Mouse (Mus musculus) urinary bladder, postnatal 4 days (tissue): ENCODE results near the gene Larp6.

Experiments
- DNase-seq, 2 experiments: peaks; one replicate each; pipeline ENCODE4 v3.0.0; 2021 to 2022; ENCODE audit warnings: low spot score in 2 of 2

Gene Larp6

GRCm38 (mm10) chr9:60712771-60713541 is at the start of gene Larp6:
Gene Larp6 (plus strand): TSS chr9:60712989.
- peak; percentile 39 to 65 for DNase-seq

GRCm38 (mm10) chr9:60664385-60664784 is 48.4 kb upstream of the Larp6 start:
- no peak for DNase-seq

- DNase-seq, result no peak
These were observed 47.9 kb upstream of the Larp6 start for GRCm38 (mm10) chr9:60664866-60665265.

GRCm38 (mm10) chr9:60665535-60665934 is 47.3 kb upstream of the Larp6 start:
- DNase-seq, result no peak

GRCm38 (mm10) chr9:60668886-60669285 is 43.9 kb upstream of the Larp6 start:
- no peak for DNase-seq

- no peak for DNase-seq
These were observed 40.2 kb upstream of the Larp6 start for GRCm38 (mm10) chr9:60672568-60672967.

GRCm38 (mm10) chr9:60674780-60675179 is 38.0 kb upstream of the Larp6 start:
- no peak for DNase-seq

- DNase-seq, result no peak
These were observed 36.4 kb upstream of the Larp6 start for GRCm38 (mm10) chr9:60676429-60676828.

- DNase-seq, result no peak
These were observed 33.9 kb upstream of the Larp6 start for GRCm38 (mm10) chr9:60678913-60679312.

- no peak for DNase-seq
These were observed 31.8 kb upstream of the Larp6 start for GRCm38 (mm10) chr9:60681005-60681404.

- no peak for DNase-seq
These were observed 30.0 kb upstream of the Larp6 start for GRCm38 (mm10) chr9:60682753-60683152.

GRCm38 (mm10) chr9:60687415-60687814 is 25.4 kb upstream of the Larp6 start:
- DNase-seq, result no peak

GRCm38 (mm10) chr9:60687891-60688324 is 24.9 kb upstream of the Larp6 start, which contains the start of gene Lrrc49:
Gene Lrrc49 (minus strand): TSS chr9:60688158.
- DNase-seq, result peak; percentile 82 to 88

- no peak for DNase-seq
These were observed 20.2 kb upstream of the Larp6 start for GRCm38 (mm10) chr9:60692624-60693023.

GRCm38 (mm10) chr9:60693986-60694385 is 18.8 kb upstream of the Larp6 start:
- no peak for DNase-seq

GRCm38 (mm10) chr9:60696271-60696985 is 16.4 kb upstream of the Larp6 start:
- peak in 1 of 2 experiments; percentile 30 for DNase-seq

- DNase-seq, result no peak
These were observed 13.1 kb upstream of the Larp6 start for GRCm38 (mm10) chr9:60699581-60700231.

- DNase-seq, result no peak
These were observed 5.2 kb upstream of the Larp6 start for GRCm38 (mm10) chr9:60707594-60707993.

GRCm38 (mm10) chr9:60708606-60709005 is 4.2 kb upstream of the Larp6 start:
- DNase-seq, result no peak

GRCm38 (mm10) chr9:60709721-60710120 is 3.1 kb upstream of the Larp6 start:
- no peak for DNase-seq

- DNase-seq, result no peak
These were observed 778 bp upstream of the Larp6 start for GRCm38 (mm10) chr9:60712011-60712410.

- no peak for DNase-seq
These were observed 827 bp downstream of the Larp6 start for GRCm38 (mm10) chr9:60713616-60714015.
